Mouse (Mus musculus): Measurements from ENCODE around the gene Slc9a8.
A peak's percentile ranks its signal among the peaks of the same experiment; 100 is the strongest.

Slc9a8 gene

DNA sequence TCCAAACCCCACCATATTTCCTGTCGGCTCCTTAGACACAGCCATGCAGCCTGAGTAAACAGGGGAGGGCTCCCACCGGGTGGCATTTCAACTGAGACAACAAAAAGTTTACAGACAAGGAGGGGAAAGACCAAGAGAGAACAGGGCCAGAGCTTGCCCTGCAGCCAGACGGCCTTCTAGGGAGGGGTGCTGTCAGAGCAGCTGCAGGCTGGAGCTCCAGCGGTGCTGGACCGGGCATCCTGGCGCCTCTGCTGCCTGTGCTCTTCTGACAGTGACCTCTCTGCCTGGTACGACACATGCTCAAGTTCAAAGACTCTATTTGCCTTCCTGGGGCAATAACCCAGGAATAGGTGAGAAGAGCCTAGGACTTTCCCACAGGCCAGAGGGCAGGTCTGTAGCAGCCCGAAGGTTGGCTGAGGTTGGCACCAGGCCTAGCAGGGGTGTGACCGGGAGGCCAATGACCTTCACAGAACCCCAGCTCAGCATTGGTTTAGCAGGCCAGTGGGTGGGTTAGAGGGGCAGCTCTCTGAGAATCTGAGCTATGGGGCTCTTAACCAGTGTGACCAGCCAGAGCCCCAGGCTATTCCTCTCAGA is 5.4 kb upstream of the Slc9a8 start:
- no peak for DNase-seq (ENCODE audit: low spot score in 2 of 2)

DNA sequence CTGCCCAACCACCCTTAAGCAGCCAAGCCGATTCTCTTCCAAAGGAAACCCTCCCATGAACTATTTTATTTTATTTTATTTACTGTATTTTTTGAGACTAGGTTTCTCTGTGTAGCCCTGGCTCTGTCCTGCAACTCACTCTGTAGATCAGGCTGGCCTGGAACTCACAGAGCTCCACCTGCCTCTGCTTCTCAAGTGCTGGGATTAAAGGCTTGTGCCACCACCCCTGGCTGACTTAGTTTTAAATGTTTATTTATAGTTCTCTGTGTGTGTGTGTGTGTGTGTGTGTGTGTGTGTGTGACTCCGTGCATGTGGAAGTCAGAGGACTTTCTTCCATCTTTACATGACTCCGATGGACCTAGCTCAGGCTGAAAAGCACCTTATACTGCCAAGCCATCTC is 4.5 kb upstream of the Slc9a8 start:
- DNase-seq (ENCODE audit: low spot score in 2 of 2): no peak

DNA sequence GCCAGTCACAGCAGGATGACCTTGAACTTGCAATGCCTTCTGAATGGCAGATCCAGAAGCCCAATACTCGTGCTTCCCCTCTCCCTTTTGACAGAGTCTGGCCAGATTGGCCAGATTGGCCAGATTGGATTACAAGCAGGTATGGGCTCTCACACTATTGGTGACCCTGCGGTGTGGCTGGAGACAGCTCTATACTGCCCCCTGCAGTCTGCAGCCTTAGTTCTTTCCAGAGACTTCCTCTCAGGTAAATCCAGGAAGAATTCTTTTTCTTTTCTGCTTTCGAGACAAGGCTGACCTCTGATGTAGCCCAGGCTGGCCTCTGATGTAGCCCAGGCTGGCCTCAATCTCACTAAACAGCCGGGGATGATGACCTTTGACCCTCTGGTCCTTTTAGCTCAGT is 3.8 kb upstream of the Slc9a8 start:
- peak; percentile 61 to 66 for DNase-seq (ENCODE audit: low spot score in 2 of 2)

DNA sequence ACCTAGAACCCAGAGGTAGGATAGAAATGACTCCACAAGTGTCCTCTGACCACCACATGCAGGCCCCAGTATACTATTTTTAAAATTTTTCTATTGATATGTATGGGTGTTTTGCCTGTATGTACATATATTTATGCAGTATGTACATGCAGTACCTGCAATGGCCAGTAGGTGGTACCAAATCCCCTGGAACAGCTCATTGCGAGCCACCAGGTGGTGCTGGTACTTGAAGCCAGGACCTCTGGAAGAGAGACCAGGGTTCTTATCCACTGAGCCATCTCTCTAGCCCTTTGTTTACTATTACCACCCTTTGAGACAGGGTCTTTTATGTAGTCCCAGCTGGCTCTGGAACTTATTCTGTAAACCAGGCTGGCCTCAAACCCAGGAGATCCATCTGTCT is 2.3 kb upstream of the Slc9a8 start:
- peak; percentile 46 to 49 for DNase-seq (ENCODE audit: low spot score in 2 of 2)

DNA sequence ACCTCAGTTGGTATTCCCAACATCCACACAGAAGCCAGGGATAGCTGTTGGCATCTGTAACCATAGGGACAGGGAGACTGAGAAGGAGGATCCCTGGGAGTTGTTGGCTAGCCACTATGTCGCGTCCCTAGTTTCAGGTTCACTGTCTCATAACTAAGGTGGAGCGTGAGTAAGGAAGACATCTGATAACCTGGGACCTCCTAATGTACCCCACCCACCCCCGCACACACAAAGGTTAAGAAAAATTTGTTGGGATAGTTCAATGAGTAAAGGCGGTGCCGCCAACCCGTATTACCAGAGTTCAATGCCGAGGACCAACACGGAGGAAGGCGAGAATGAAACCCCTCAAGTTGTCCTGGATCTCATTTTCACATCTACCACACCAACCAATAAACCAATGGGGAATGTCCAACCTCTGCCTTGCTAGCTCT is 686 bp upstream of the Slc9a8 start:
- DNase-seq (ENCODE audit: low spot score in 2 of 2): no peak

DNA sequence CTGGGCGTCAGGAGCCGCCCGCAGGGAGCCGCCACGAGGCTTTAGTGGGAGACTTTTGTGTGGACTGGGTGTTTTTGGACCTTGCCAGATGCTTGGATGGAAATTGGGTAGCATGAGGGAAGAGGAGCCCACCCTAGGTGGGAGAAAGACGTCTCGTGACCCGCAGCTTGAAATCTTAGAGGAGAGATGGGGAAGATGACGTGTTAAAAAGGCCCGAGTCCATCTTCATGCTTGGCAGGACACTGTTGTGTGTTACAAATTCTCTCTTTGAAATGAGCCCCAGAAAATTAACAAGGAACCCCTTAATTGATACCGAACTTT is 598 bp downstream of the Slc9a8 start:
- DNase-seq (ENCODE audit: low spot score in 2 of 2): no peak

DNA sequence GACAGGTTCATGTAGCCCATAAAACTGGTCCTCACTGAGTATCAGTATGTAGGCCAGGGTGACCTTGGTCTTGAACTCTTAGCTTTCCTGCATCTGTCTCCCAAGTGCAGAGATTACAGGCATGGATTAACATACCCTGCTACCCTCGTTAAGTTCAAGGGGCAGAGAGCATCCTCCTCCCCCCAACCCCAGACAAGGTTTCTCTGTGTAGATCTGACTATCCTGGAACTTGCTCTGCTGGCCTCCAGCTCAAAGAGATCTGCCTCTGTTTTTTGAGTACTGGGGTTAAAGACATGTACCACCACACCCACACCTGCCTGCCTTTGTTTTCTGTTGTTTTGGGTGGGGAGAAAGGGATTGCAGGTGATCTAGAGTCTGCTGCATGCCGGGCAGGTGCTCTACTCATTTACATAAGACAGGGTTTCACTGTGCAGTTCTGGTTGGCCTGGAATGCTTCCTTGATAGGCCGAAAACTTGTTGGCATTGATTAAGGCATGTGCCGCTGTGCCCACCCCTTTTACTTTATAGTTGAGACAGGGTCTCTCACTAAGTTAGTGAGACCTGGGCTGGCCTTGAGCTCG is 1.6 kb downstream of the Slc9a8 start:
- DNase-seq (ENCODE audit: low spot score in 2 of 2): no peak

DNA sequence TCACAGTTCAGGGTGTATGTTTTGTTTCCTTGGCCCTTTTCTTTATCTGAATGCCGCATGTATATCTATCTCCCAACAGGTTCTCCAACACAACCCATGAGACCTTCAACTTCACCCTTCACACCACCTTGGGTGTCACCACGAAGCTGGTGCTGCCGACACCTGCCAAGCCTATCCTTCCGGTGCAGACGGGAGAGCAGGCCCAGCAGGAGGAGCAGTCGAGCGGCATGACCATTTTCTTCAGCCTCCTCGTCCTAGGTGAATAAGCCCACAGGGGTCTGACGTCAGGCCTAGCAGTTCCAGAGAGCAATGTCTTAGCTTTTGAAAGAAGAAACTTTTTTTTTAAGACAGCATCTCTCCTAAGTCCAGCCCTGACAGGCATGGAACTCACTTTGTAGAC is 2.5 kb downstream of the Slc9a8 start:
- no peak for DNase-seq (ENCODE audit: low spot score in 2 of 2)

DNA sequence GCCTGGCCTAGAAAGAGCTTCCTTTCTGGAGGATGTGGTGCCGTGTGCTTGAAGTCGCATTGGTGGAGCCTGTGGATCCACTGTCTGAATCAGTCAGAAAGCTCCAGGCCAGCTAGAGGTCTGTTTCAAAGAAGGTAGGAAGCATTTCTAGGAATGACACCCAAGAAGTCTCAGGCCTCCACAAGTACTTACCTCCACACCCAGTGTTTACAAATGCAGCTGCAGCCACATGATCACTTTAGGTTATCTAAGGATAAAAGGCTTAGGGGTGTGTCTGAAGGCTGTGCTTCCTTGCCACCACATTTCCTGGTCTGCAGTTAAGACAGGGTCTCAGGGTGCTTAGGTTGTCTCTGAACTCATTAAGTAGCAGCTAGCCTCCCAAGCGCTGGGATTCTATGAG is 3.0 kb downstream of the Slc9a8 start:
- DNase-seq (ENCODE audit: low spot score in 2 of 2): no peak

DNA sequence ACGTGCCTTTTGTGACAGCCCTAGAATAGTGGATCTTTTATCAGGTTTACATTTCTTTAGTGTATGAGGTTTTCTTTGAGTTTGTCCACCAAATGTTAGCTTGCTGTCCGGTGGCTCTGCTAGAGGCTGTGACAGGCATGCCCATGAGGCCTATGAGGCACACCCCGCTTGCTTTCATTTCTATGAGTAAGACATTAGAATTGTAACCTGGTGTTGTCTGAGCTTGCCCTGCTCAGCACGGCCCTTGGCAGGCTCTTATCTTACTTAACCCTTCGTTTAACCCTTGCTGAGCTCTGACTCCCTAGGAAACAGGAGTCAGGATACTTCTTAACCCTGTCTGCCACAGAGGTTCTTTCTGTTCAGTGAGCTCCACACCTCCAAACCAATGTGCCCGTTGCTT is 3.9 kb downstream of the Slc9a8 start:
- DNase-seq (ENCODE audit: low spot score in 2 of 2): no peak

DNA sequence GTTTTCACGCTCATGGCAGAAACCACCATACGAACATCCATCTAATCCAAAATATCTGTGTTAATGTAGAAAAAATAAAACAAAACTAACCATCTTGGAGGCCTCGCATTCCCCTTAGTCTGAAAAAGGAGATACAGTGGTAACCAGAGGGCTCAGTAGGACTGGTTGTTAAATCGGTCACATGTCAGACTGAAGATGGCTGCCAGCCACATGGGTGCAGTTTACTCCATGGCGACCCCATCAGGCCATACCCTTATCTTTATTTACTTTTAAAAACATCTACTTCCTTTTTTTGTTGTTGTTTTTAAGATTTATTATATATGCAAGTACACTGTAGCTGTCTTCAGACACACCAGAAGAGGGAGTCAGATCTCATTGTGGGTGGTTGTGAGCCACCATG is 8.1 kb downstream of the Slc9a8 start:
- DNase-seq (ENCODE audit: low spot score in 2 of 2): no peak

DNA sequence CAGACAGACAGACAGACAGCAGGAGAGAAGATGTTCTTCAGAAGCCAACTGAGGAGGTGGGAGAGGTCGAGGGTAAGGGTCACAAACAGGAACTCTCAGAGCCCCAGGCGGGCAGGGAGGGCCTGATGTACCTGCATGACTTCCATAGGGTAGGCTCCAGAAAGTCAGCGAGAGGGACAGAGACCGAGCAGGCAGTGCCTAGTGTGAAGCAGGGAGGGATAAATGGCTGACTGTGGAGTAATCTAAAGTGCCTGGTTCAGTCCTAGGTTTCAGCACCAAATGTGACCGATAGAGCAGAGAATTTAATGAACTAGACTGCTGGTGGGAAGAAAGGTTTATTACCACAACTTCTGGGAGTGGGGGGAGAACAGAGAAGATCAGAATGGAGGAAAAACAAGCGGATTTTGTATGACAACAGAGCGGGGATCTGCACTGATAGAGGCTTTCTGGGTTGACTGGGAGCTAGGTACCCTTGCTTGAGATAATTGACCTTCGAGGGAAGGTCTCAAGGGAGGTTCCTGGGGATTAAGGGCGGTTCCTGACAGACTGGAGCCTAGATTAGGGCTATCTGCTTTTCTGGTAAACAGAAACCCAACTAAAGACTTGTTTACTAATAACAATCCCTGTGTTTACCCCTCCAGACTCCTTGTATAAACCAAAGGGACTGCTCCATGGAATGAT is 9.4 kb downstream of the Slc9a8 start:
- DNase-seq (ENCODE audit: low spot score in 2 of 2): no peak

DNA sequence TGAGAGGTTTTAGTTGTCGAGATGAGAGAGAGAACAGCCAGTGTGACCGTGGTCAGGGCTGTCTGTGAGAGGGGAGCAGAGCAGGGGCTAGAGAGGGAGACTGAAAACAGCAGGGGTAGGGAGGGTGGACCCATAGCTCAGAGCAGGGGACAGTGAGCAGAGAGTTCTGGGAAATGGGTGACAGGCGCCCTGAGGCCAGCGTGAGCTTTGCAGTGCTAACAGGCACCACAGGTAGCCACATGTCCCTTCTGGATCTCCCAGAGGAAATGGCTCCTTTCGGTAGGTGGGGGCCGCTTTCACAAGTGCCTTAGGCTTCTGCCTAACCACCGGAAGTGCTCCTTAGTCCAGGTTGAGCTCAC is 9.9 kb downstream of the Slc9a8 start:
- no peak for DNase-seq (ENCODE audit: low spot score in 2 of 2)

DNA sequence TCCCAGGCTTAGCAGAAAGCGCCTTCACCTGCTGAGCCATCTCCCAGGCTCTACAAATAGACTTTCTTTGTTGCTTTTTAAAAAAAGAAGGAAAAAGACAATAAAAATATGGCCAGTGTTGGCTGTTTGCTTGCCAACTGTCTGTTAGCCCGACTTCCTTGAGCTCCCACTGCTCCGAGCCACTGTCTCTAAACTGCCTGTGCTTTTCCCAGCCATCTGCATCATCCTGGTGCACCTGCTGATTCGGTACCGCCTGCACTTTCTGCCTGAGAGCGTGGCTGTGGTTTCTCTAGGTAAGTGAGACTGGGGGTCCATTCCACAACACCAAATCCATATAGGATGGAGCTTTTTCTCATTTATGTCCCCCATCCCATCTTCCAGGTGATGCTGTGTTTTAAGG is 13.1 kb downstream of the Slc9a8 start:
- no peak for DNase-seq (ENCODE audit: low spot score in 2 of 2)

DNA sequence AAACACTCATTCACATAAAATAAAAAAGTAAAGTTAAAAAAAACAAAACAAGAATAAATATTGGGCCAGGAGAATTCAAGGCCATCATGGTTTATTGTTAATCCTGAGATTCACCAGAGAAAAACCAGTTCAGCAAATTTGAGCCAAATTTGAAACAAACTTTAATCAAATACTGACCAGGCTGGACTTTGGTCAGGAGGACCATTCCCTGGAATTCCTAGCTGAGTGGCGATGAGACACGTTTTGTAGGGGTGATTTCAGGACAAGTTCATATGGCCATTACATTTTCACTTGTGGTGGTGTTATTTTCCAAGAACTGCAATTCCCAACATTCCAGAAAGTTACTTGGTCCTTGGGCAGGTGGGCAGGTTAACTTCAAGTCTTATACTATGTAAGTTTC is 14.1 kb downstream of the Slc9a8 start:
- no peak for DNase-seq (ENCODE audit: low spot score in 2 of 2)

DNA sequence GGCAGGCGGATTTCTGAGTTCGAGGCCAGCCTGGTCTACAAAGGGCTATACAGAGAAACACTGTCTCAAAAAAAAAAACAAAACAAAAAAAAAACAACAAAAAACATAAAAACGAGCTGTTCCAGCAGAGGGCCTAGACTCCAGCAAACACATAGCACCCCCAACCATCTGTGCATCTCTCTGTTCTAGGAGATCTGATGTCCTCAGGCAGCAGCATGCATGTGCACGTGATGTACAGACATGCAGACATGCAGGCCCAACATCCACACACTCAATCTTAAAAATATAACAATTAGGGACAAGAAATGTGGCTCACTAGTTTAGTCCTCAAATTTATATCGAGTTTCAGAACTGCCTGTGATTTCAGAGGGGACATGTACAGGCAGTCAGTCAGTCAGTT is 14.9 kb downstream of the Slc9a8 start:
- DNase-seq (ENCODE audit: low spot score in 2 of 2): no peak

DNA sequence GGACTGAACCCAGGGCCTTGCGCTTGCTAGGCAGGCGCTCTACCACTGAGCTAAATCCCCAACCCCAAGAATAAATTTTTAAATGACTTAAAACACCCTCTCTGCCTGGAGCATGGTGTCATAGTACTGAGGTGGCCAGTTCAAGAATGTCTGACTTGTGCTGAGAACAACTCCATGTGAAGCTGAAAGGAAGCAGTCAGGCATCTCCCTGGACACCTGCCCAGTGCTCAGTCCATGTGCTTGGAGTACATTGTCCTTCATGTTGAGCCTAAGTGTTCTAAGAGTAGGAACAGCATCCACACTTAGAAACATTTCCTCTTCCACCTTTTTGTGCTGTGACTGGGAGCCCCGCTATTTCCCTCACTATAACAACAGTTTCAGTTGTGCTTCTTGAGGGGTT is 17.9 kb downstream of the Slc9a8 start:
- no peak for DNase-seq (ENCODE audit: low spot score in 2 of 2)

DNA sequence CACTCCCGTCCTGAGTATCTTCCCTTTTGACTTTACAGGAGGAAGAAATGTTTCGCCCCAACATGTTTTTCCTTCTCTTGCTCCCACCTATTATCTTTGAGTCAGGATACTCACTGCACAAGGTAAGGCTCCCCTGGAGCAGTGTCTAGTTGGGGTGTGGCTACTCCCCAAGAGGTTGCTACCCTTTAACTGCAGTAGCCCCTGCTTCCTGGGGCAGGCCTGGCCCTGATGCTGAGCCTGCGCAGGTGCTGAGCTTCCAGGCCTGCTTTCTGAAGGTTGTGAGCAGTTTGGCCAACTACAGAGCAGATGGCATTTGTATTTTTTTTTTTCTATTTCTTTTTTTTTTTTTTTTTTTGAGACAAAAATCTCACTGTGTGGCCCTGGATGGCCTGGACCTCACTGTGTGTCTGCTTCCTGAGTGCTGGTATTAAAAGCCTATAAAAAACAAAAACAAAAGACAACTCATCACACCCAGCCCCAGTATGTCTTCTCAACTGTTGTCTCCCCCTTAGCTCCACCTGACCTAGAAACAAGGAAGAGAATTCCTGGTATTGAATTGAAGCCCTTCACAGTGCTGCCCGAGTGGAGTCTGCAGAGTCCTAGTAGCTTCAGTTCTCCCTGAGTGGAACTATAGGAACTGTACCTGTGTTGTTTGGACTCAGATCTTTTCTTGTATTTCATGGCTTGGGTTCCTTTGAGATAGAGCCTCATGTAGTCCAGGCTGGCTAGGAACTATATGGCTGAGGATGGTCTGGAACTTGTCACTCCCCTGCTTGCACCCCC is 22.1 kb downstream of the Slc9a8 start:
- no peak for DNase-seq (ENCODE audit: low spot score in 2 of 2)

DNA sequence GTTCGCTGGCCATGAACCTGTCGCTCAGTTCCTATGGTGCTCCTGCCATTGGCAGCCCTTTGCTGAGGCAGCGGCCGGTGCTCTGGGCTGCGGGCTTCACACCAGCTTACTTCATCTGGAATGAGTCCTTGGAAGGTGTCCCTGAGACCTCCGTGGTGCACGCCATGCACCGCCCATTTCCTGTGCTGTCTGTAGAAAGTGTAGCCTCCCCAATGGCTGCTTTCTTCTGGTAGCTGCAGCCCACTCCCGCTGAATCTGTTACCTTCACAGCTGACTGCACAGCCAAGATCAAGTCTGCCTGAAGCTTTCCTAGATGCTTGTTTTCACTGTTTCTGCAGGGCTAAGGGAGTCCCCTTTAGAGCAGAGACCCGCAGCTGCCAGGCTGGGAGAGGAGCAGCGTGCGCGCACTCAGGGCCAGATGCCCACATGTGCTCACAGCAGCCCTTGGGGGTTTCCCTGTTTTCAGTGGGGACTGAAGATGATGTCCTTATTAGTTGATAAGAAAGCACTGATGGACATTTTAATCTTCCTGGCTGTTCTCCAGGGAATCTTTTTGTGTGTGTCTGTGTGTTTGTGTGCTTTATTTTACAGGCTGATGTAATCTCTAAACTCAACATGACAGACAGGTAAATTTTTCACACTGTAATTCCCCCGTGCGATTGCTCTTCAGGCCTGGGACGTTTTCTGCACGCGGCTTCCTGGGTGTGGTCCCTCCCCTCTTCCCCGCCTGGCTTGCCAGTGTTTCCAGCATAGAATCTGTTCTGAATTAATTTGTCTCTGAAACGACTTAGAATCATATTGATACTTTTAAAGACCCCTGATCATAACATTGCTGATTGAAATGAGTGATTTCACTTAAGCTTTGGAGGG is 24.6 kb downstream of the Slc9a8 start:
- DNase-seq (ENCODE audit: low spot score in 2 of 2): no peak

DNA sequence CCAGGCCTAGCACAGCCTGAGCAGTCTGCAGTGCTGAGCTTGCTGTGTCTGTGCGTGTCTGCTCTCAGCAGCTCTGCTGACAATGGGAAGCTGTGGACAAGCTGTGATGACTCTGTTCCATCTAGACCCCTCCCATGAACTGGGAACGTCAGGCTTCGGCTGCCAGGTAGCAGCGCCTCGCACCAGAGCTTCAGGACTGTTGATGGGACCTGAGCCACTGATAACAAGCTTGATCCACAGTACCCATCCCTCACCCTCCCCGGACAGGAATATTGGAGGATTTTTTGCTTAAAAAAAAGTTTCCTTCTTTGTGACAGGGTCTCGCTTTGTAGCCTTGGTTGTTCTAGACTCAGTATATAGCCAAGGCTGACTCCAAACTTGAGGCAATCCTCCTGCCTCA is 25.7 kb downstream of the Slc9a8 start:
- DNase-seq (ENCODE audit: low spot score in 2 of 2): no peak

DNA sequence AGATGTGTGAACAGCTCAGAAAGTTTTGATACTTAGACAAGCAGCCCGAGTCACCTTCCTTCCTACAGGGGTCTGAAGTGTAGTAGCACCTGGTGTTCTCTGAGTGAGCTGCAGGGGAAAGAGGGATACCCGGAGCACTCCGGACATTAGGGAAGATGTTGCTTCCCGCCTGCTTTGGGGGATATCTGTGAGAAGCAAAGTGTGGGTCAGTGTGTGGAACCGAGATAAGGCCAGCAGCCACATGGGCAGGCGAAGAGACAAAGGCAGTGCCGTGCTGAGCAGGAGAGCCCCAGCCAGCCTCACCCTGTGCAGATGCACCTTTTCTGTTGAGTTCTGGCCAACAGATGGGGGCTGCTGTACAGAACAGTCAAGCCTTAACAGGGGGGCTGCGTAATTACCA is 26.1 kb downstream of the Slc9a8 start:
- DNase-seq (ENCODE audit: low spot score in 2 of 2): no peak

Measured in frontal cortex, postnatal 25 days (tissue).